Mouse (Mus musculus) kidney, adult 18-20 months (tissue): ENCODE results near the gene Runx2.
A peak's percentile ranks its signal among the peaks of the same experiment; 100 is the strongest.

Experiments
- DNase-seq: peaks from one replicate; pipeline ENCODE4 v3.0.0; 2021

Runx2 gene

GRCm38 (mm10) chr17:44766975-44767374 is 47.6 kb downstream of the Runx2 start:
- DNase-seq = no peak

GRCm38 (mm10) chr17:44766318-44766717 is 48.3 kb downstream of the Runx2 start:
- no peak for DNase-seq

- no peak for DNase-seq
Measured at GRCm38 (mm10) chr17:44745378-44745777, 69.2 kb downstream of the Runx2 start.

DNA sequence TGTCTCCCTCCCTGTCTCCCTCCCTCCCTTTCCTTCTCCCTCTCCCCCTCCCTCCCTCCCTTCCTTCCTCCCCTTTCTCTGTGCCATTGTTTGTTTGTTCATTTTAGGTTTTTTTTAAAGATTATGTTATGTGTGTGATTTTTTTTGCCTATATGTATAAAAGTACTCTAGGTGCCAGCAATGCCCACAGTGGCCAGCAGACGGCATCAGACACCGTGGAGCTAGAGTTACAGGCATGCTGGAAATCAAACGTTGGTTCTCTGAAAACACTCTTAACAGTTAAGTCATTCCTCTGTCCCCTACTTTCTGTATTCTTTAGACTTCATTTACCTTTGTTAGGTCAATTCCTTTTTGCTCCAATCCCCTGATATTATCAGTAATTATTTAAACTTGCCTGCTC is 70.8 kb downstream of the Runx2 start:
- no peak for DNase-seq

GRCm38 (mm10) chr17:44742246-44742645 is 72.4 kb downstream of the Runx2 start:
- DNase-seq = no peak

- DNase-seq = peak; percentile 7
Measured at GRCm38 (mm10) chr17:44738121-44738637, 76.4 kb downstream of the Runx2 start.

DNA sequence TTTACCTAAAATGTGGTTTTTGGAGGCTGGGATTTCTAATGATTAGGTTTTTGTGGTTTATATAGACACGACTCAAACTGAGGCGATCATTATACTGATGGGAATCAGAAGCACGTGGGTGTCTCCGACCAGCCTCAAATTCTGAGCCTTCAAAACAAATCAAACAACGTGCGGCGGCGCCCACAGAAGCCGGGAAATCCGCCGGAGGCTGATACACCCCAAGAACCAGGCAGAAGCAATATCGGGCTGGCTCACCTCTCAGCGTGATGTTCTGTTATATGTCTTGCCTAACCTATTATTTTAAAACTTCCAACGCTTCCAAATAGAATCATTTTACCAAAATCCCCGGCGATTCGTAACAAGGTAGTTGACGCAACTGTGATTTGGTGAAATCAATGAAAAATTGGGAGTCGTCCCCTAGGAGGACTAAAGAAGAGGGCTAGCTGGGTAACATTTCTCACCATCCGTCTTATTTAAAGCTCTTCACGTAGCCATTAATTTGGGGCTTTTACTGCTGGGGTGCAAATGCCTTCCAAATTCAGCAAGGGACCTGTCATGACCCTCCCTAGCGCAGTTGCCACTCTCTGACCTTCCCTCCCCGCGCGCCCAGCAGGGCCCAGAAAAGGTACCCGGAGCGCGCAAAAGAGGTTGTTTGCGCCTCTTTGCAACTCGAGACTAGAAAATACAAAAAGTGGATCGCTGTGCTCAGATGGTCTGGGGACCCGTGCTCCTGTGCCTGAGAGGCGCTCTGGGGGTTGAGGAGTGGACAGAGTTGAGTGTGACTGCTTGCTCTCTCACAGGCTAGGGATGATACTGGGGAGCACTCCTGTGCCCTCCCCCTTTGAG is 77.1 kb downstream of the Runx2 start:
- peak; percentile 29 for DNase-seq

DNA sequence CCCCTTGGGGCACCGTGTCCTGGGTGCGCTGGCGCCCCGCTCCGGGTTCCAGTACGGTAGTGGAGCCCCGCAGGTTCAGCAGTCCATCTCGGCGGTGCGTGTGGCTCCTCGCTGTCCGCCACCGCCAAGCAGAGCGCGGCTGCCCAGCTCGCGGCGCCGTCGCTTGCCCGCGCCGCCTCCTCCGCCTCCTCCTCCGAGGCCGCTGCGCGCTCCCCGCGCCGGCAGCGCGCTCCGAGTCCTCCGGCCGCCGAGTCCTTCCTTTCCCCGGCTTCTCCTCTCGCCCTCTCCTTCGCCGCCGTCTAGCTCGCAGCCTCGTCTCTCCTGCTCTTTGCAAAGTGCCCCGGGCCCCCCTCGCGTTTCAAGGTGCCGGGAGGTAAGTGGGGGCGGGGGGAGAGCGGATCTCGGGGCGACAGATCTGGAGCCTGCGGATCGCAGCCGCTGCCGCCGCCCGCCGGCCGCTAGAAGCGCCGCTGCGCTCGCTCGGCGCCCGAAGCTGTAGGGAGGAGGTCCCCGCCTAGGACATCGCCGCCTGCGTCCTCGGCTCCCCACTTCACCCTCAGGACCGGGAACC is 78.5 kb downstream of the Runx2 start:
- DNase-seq = peak; percentile 79

DNA sequence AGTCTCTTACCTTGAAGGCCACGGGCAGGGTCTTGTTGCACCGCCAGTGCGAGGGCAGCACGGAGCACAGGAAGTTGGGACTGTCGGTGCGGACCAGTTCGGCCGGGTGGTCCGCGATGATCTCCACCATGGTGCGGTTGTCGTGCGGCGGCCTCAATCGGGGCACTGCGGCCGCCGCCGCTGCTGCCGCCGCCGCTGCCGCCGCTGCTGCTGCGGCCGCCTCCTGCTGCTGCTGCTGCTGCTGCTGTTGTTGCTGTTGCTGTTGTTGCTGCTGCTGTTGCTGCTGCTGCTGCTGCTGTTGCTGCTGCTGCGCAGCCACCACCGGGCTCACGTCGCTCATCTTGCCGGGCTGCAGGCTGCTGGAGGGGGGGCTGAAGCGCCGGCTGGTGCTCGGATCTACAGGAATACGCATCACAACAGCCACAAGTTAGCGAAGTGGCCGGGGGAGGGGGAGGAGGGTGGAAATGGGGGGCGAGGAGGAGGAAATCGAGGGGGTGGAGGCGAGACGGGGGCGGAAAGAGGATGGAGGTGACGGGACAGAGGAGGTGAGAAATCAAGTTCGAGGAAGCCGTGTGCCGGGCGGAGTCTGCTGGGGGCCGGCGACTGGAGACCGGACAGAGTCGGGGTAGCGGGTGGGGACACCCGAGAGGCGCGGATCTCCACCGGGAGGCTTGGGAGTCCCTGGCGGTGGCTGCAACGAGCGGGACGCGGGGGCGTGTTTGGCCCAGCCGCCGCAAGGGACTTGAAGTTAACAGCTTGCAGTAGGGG is 79.2 kb downstream of the Runx2 start:
- DNase-seq = peak; percentile 30

- DNase-seq = peak; percentile 57
Measured at GRCm38 (mm10) chr17:44734501-44735222, 79.9 kb downstream of the Runx2 start.

GRCm38 (mm10) chr17:44733544-44734310 is 80.9 kb downstream of the Runx2 start:
- DNase-seq = no peak

DNA sequence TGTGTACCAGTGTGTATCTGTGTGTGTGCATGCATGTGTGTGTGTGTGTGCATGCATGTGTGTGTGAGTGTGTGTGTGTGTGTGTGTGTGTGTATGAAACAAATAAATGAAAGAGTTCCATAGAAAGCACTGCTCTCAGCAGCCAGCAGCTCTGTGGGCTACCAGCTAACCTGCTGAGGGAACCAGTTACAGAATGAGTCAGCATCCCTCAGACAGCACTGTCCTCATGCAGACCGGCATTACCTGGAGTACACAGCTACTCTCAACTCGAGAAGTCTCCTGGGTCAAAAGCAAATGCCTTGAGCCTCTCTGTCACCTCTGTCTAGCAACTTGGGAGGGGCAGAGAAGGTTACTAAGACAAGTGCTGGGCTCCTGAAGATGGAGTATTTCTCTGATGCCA is 86.1 kb downstream of the Runx2 start:
- DNase-seq = no peak

GRCm38 (mm10) chr17:44727675-44728074 is 86.9 kb downstream of the Runx2 start:
- no peak for DNase-seq

GRCm38 (mm10) chr17:44724805-44725480 is 89.7 kb downstream of the Runx2 start:
- no peak for DNase-seq

GRCm38 (mm10) chr17:44724255-44724654 is 90.3 kb downstream of the Runx2 start:
- no peak for DNase-seq

- DNase-seq = no peak
Measured at GRCm38 (mm10) chr17:44722103-44722792, 92.3 kb downstream of the Runx2 start.

DNA sequence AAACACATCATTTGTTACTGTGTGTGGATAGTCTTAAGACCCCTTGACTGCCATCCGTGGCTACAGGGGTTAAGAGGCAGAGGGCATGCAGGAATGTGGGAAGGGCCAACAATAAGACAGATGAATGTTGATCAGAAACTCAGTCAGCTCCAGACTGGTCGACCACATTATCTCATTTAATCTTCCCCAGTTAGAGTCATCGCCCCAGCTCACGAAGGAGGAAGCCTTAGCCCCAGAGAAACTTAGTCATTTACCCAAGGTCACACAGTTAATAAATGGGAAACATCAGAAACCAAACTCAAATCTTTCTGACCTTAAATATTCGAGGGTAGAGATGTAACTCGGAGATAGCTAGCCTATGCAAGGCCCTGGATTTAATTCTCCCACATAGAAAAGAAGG is 96.0 kb downstream of the Runx2 start:
- no peak for DNase-seq

GRCm38 (mm10) chr17:44718036-44718435 is 96.6 kb downstream of the Runx2 start:
- DNase-seq = no peak

DNA sequence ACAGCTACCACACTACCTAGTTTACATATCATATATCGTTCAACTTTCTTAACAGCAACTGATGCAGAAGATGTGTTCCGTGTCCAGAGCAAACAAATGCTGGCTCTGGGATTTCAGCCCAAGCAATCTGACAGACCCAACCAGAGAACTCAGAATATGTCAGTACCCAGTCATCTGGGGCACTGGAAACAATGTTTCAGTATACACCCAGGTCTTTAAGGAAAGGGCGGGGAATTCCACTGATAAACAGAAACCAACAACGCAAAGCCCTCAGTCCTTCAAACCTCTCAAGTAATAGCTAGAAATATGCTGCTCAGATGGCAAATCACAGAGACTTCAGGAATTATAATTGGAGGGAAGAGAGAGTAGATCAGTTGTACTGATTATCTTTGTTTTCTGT is 100.5 kb downstream of the Runx2 start:
- DNase-seq = no peak

GRCm38 (mm10) chr17:44713404-44713803 is 101.2 kb downstream of the Runx2 start:
- no peak for DNase-seq
